Mouse (Mus musculus) midbrain, embryonic 16.5 days (tissue): ENCODE measurements around the gene AC109138.7. TPM values are rescaled to one million over a fixed set of nuclear protein-coding genes. Genes with fewer than 3 reads are reported as not detected.

ENCODE experiments used
- ATAC-seq: fragments of 200-750 bp; cut with Nextera tagmentation; 2 replicates; pipeline ENCODE4 v1.8.0; 2017; ENCODE audit warnings: moderate TSS enrichment
- H3K27ac ChIP-seq: fragments of 300-500 bp; sonication (generic); 2 replicates; pipeline ENCODE4 v1.5.1; 2014; ENCODE audit warnings: mild to moderate bottlenecking, low read length, mixed read lengths
- H3K27me3 ChIP-seq: fragments of 300-500 bp; sonication (generic); 2 replicates; pipeline ENCODE4 v1.6.1; 2014; ENCODE audit warnings: low read depth, low read length, mixed read lengths; ENCODE audit not compliant: control insufficient read depth, insufficient read depth
- H3K36me3 ChIP-seq: fragments of 300-500 bp; sonication (generic); 2 replicates; pipeline ENCODE4 v1.6.1; 2014; ENCODE audit warnings: mild to moderate bottlenecking, low read length, moderate library complexity, mixed read lengths; ENCODE audit not compliant: control insufficient read depth, insufficient read depth
- H3K4me1 ChIP-seq: fragments of 300-500 bp; sonication (generic); 2 replicates; pipeline ENCODE4 v1.6.1; 2014; ENCODE audit warnings: mild to moderate bottlenecking, low read length, mixed read lengths; ENCODE audit not compliant: control insufficient read depth, insufficient read depth
- H3K4me2 ChIP-seq: fragments of 300-500 bp; sonication (generic); 2 replicates; pipeline ENCODE4 v1.6.1; 2014; ENCODE audit warnings: mild to moderate bottlenecking, low read length, mixed read lengths
- H3K4me3 ChIP-seq: fragments of 300-500 bp; sonication (generic); 2 replicates; pipeline ENCODE4 v1.5.1; 2014; ENCODE audit warnings: low read depth, mild to moderate bottlenecking, low read length, moderate library complexity, mixed read lengths
- H3K9ac ChIP-seq: fragments of 300-500 bp; sonication (generic); 2 replicates; pipeline ENCODE4 v1.6.1; 2014; ENCODE audit warnings: low read depth, low read length, mixed read lengths
- H3K9me3 ChIP-seq: fragments of 300-500 bp; sonication (generic); replicated peaks from 2 replicates; pipeline ENCODE4 v1.6.1; 2014; ENCODE audit warnings: mild to moderate bottlenecking, low read length, mixed read lengths; ENCODE audit not compliant: control insufficient read depth, poor library complexity, severe bottlenecking
- WGBS: fragments of 180-500 bp; shearing (Covaris S2); extraction: QIAGEN DNeasy Blood & Tissue Kit; methylation state at CpG from one replicate; pipeline ENCODE4 v1.1.7; 2014; 5-methylcytosine and 5-hydroxymethylcytosine counted together
- polyA plus RNA-seq: library from polyadenylated mRNA; unstranded; fragments of >200 nt; fragmentation: Nextera tagmentation; extraction: Ambion mirVana; gene quantifications from 2 replicates; pipeline ENCODE4 v1.2.1, GENCODE M21; 2015

AC109138.7 gene
- polyA plus RNA-seq, 1 experiment from 2014 or later = not detected

DNA sequence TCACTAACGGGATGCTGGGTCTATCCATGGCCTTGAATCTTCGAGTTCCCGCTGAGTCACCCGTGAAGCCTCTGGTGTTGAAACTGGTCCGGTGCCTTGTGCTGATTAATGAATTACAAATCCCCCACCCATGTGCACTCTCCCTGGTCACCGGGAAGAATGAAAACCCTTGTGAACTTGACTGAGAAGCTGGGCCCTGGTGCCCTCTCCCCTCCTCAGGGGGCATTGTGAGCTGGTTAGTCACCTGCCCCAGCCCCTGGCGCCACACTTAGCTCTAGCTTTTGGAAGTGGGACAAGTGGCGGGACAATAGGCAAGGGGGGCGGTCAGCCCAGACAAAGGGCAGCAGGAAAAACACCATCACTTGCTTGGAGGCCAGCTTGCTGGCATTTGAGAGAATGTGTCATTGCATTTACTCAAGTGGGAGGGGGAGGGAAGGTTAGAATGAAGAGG, 608 bp upstream of the AC109138.7 start:
- Histone ChIP-seq H3K27ac (no peak overlapping the region), H3K36me3 (no peaks in the 10 kb centered on the region), H3K4me2 (peak overlapping the region; percentile 93; the same call in 1 of the 2 replicates), H3K4me3 (no peak overlapping the region), H3K4me1 (peaks cover 16% of the 10 kb centered on the region), H3K9ac (no peak overlapping the region), H3K27me3 (peaks cover 37% of the 10 kb centered on the region), H3K9me3 (no peaks in the 10 kb centered on the region)
- 5% methylated on average over 9 of the region's 9 CpGs for WGBS
- ATAC-seq = no peak

DNA sequence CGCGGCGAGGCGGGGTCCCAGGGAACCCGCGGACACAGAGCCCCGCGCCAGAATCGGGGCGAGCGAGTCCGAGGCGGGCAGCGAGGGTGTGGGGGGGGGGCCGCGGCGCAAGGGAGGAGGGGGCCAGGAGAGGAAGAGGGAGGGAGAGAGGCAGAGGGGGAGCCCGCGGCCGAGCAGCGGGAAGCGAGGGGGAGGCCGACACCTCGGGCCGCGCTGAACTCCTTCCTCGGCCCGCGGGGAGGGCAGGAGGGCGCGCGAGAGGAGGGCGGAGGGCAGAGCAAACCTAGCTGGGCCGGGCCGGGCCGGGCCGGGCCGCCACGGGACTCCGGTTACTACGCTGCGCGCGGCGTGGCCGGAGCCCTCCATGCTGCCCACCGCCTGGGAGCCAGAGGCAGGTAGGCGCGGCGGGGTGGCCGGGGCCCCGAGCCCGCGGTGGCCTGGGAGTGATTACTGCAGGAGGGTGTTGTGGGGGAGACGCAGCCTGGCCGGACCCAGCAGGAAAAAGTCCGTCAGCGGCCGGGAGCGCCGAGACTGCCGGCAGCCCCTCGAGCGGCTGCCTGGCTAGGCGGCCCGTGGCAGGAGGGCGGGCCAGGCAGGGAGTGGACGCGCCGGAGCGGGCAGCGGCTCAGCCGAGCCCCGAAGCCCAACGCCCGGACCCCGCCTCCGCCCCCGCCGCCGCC, 754 bp downstream of the AC109138.7 start:
- Histone ChIP-seq H3K4me1 (peaks cover 16% of the 10 kb centered on the region), H3K27ac (no peak overlapping the region), H3K4me3 (peak overlapping the region; percentile 50), H3K36me3 (no peaks in the 10 kb centered on the region), H3K4me2 (peak overlapping the region; percentile 93), H3K27me3 (peaks cover 34% of the 10 kb centered on the region), H3K9ac (peak overlapping the region; percentile 69), H3K9me3 (no peaks in the 10 kb centered on the region)
- WGBS = 1% methylated on average over 45 of the region's 81 CpGs
- no peak for ATAC-seq

DNA sequence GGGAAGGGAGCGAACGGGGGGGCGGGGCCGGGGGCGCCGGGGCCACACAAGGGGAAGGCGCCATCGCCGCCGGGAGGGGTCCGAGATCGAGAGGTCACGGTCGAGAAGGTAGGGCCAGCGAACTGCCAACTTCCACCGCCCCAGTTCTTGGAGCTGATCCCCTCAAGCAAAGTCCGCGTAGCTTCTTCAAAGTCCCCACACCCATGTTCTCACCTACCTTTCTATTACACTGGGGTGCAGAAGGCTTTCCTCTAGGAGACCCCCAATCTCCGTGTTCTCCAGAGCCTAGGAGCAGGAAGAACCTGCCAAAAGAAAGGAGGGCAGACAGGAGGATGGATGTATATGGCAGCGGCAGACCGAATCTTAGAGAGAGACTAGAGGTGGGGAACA, 1.3 kb downstream of the AC109138.7 start:
- ATAC-seq = no peak
- Histone ChIP-seq H3K9me3 (no peaks in the 10 kb centered on the region), H3K27ac (no peak overlapping the region), H3K36me3 (no peaks in the 10 kb centered on the region), H3K4me1 (peaks cover 16% of the 10 kb centered on the region), H3K4me2 (peak overlapping the region; percentile 93), H3K9ac (peak overlapping the region; percentile 69), H3K27me3 (peaks cover 34% of the 10 kb centered on the region), H3K4me3 (peak overlapping the region; percentile 50)
- WGBS = 8% methylated on average over 17 of the region's 21 CpGs

DNA sequence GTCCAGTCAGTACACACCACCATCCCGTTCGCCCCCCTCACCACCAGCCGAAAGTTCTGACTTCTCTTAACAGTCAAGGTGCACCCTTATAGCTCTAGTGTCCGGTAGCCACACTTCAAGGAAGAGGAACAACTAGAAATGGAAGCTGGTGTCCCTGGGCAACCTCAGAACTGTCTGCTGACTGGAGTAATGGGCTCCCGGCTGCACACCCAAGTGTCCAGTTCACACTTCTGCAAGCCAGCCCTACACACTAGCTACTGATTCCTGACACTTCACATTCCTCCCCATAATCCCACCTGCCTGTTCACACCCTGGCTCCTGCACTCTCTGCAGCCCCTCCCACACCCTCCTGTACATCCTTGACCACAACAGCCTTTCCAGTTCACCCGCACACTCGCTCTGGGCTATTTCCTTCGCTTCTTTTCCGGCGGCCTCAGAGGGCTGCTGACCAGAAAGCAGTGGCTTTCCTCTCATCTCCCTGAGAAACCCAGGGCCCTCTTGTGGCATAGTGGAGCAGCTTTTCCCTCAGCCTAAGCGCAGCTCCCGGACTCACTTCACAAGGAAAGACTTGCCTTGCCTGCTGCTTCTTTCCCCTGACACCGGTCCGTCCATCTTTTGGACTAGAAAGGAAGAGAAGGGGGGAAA, 2.0 kb downstream of the AC109138.7 start:
- 18% methylated on average over 14 of the region's 14 CpGs for WGBS
- Histone ChIP-seq H3K27me3 (peaks cover 34% of the 10 kb centered on the region), H3K4me3 (no peak overlapping the region), H3K36me3 (no peaks in the 10 kb centered on the region), H3K4me1 (peaks cover 16% of the 10 kb centered on the region), H3K27ac (no peak overlapping the region), H3K4me2 (no peak overlapping the region; the same call in 1 of the 2 replicates), H3K9ac (no peak overlapping the region), H3K9me3 (no peaks in the 10 kb centered on the region)
- ATAC-seq = no peak

DNA sequence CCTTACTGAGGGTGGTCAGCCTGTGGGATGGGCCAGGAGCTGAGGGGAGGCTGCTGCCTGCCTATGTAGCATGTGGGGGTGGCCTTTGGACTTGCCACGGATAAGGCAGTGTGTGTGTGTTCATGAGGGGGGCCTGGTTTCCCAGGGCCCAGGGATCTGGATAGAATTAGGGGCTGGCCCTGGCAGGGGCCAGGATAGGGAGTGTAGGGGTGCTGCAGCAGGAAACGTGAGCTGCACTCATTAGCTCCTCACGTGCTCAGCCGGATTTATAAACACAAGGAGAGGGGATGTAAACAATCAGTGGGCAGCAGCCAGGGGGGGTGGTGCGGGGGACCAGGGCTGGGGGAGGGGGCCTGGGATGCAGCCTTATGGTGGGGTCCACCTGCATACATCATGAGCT, 3.0 kb downstream of the AC109138.7 start:
- ATAC-seq = no peak
- Histone ChIP-seq H3K4me1 (peaks cover 16% of the 10 kb centered on the region), H3K36me3 (no peaks in the 10 kb centered on the region), H3K9ac (no peak overlapping the region), H3K4me2 (no peak overlapping the region), H3K9me3 (no peaks in the 10 kb centered on the region), H3K27me3 (peaks cover 28% of the 10 kb centered on the region), H3K27ac (no peak overlapping the region), H3K4me3 (no peak overlapping the region)
- WGBS = 16% methylated on average over 4 of the region's 5 CpGs

DNA sequence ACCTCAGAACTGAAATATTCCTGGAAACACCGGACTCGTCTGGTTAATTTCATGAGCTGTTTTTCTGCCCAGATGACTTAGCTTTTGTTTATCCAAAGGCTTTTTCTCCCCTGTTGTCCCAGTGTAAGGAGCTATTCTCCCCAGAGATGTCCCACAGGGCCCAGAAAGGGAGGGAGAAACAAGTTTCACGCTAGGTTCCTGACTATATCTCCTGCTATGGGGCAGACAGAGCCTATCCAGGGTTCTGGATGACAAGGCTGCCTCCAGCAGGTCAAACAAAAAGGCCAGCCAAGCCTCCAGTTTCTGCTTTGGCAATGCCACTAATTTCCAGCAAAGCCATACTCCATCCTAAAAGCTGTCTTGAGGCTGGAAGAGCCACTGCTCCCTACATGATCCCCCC, 3.7 kb downstream of the AC109138.7 start:
- H3K4me2 ChIP-seq = no peak overlapping the region
- H3K27ac ChIP-seq = no peak overlapping the region
- no peaks in the 10 kb centered on the region for H3K9me3 ChIP-seq
- H3K9ac ChIP-seq = no peak overlapping the region
- no peak overlapping the region for H3K4me3 ChIP-seq
- H3K4me1 ChIP-seq = peaks cover 16% of the 10 kb centered on the region
- ATAC-seq = no peak
- WGBS = 41% methylated on average over 3 of the region's 3 CpGs
- H3K27me3 ChIP-seq = peaks cover 23% of the 10 kb centered on the region
- H3K36me3 ChIP-seq = no peaks in the 10 kb centered on the region

DNA sequence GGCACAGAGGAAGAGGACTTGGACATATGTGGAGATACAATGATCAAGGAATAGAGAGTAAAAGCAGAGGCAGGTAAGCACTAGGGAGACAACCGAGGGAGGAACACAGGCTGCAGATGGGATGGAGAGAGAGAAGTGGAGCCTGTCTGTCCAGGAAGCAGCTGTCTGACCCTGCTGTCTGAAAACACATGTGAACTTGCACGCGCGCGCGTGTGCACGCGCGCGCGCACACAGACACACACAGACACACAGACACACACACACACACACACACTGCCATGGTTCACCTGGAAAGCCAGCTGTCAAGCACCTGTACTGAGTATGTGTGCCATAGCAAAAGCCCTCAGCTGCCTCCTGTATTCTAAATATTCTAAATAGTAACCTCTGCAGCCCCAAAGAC, 4.1 kb downstream of the AC109138.7 start:
- Histone ChIP-seq H3K36me3 (no peaks in the 10 kb centered on the region), H3K4me3 (no peak overlapping the region), H3K9me3 (no peaks in the 10 kb centered on the region), H3K4me1 (peaks cover 16% of the 10 kb centered on the region), H3K27me3 (peaks cover 19% of the 10 kb centered on the region), H3K9ac (no peak overlapping the region), H3K4me2 (no peak overlapping the region), H3K27ac (no peak overlapping the region)
- WGBS = 88% methylated on average over 11 of the region's 11 CpGs
- no peak for ATAC-seq

DNA sequence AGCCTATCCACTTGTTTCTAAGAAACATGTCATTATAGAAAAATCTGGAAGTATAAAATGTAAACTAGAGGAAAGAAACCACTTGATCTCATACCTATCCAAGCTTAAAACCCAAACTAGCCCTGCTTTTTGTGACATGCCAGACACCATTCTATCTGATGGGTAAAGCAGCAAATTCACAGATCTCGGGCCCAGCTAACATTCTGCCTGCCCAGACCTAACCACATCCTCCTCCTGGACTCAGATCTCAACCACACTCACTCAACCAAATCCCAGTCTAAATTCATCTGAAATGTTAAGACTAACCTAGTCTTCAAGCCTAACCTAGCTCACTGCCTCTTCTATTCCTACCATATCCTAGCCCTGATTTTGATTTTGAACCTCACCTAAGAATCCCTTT, 4.6 kb downstream of the AC109138.7 start:
- Histone ChIP-seq H3K9me3 (no peaks in the 10 kb centered on the region), H3K27ac (no peak overlapping the region), H3K4me2 (no peak overlapping the region), H3K4me3 (no peak overlapping the region), H3K36me3 (no peaks in the 10 kb centered on the region), H3K9ac (no peak overlapping the region), H3K4me1 (peaks cover 16% of the 10 kb centered on the region), H3K27me3 (peaks cover 15% of the 10 kb centered on the region)
- ATAC-seq = no peak
- 87% methylated on average over 1 of the region's 1 CpGs for WGBS

DNA sequence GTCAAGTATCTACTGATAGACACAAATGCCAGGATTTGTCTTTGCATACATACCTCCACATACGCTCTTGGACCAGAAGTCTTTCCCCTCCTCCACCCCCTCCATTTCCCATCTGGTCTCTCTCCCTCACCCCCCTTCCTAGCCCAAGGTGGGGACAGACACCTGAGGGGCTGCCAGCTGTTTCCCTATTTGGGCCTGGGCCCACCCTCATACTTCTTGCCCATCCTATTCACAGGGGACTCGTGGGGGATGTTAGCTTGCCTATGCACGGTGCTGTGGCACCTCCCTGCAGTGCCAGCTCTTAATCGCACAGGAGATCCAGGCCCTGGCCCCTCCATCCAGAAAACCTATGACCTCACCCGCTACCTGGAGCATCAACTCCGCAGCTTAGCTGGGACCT, 5.8 kb downstream of the AC109138.7 start:
- ATAC-seq = no peak
- Histone ChIP-seq H3K4me1 (peaks cover 6% of the 10 kb centered on the region), H3K4me3 (no peak overlapping the region), H3K27me3 (peaks cover 12% of the 10 kb centered on the region), H3K27ac (no peak overlapping the region), H3K4me2 (no peak overlapping the region), H3K36me3 (no peaks in the 10 kb centered on the region), H3K9ac (no peak overlapping the region), H3K9me3 (no peaks in the 10 kb centered on the region)
- 82% methylated on average over 6 of the region's 6 CpGs for WGBS
